Mouse (Mus musculus) neutrophil, adult 83 days (primary cell): ENCODE measurements around the gene Esr1. TPM values are rescaled to one million over a fixed set of nuclear protein-coding genes. Genes with fewer than 3 reads are reported as not detected.

ENCODE experiments used
- total RNA-seq, 2 experiments: library from RNA; stranded (reverse); gene quantifications; one replicate each; pipeline ENCODE4 v1.2.4; 2023

Gene Esr1
- 1 to 10 TPM; 6.0 to 7.0 TPM for total RNA-seq

DNA sequence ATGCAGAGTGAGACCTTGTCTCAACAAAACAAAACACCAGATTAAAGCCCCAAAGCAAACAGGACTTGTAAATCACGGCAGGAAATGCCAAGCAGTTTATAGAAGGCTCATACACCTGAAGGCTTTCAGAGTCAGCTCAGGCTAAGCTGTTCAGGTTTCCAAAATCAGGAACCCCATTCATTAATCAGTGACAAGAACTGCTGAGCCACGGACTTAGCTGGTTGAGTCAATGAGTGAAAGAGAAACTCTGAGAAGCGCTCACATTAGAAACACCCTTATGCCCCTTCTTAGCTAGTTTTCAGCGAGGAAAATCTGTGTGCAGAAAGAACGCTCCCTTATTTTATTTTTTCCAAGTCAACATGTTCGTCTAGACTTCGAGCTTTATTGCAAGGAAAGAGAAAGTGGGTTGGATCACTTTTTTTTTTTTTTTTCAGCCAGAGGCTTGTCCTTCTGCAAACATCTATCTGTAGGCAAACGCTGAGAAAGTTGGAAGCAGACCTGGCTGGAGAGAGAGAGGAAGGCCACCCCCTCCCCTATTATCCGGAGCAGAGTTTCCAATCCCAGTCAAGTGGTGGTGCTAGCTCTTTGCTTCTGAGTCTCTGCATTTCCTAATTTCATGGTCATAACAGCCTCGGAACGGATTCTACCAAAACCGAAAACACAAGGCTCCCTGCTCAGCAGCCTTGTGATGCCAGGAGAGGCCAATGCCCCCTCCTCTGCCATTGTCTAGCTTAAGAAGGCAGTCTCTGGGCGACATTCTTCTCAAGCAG is at the start of gene Esr1:
Gene Esr1 (plus strand): TSS at position 208 of the 770 bp plus-strand sequence.

Other genes with a start within 250 kb of the Esr1 start
- gene Zbtb2, start 223.5 kb upstream of the Esr1 start, total RNA-seq: 10 to 100 TPM; 10.7 to 10.9 TPM
- gene Rmnd1, start 179.2 kb upstream of the Esr1 start, total RNA-seq: 10 to 100 TPM; 17.7 to 22.9 TPM
- 10 to 100 TPM; 15.8 to 17.3 TPM for gene Armt1, start 179.1 kb upstream of the Esr1 start, total RNA-seq
- under 1 TPM; 0.44 to 0.66 TPM for gene Ccdc170, start 129.1 kb upstream of the Esr1 start, total RNA-seq